Mouse (Mus musculus) left cerebral cortex, adult 2 months (tissue): ENCODE data around the gene Itpk1. TPM values are rescaled to one million over a fixed set of nuclear protein-coding genes. Genes with fewer than 3 reads are reported as not detected.

Experiments used
- DNase-seq, 2 experiments: peaks; one replicate each; pipeline ENCODE4 v3.0.0; 2021 to 2022; ENCODE audit warnings: low spot score in 2 of 2, mixed read lengths in 1 of 2; ENCODE audit errors: extremely low spot score in 1 of 2
- H3K27ac ChIP-seq: fragments of 200-600 bp; 2 replicates; pipeline ENCODE4 v1.8.1; 2022
- H3K4me3 ChIP-seq: fragments of 200-600 bp; 2 replicates; pipeline ENCODE4 v1.8.1; 2022
- CTCF ChIP-seq: fragments of 200-600 bp; IDR thresholded peaks from 2 replicates; pipeline ENCODE4 v1.8.1; 2022; ENCODE audit warnings: antibody characterized with exemption, mild to moderate bottlenecking, moderate library complexity
- intact Hi-C: fragments of 180-260 bp; cut with DNase I; formaldehyde crosslinking; loops from one replicate; pipeline ENCODE4 v1.15.1; 2025
- total RNA-seq, 2 experiments: library from RNA; stranded (reverse); gene quantifications; 2 replicates each; pipeline ENCODE4 v1.2.3; 2021

The Itpk1 gene
- total RNA-seq, 2 experiments from 2014 or later = 52.3 to 54.9 TPM

GRCm38 (mm10) chr12:102684720-102685386 lies 19.9 kb downstream of the Itpk1 start:
- no peak for TF ChIP-seq CTCF
- intact Hi-C loops = no loop called here
- Histone ChIP-seq H3K4me3 (no peak overlapping the region), H3K27ac (no peak overlapping the region)
- DNase-seq = no peak

GRCm38 (mm10) chr12:102683979-102684378 lies 20.8 kb downstream of the Itpk1 start:
- Histone ChIP-seq H3K27ac (no peak overlapping the region), H3K4me3 (no peak overlapping the region)
- TF ChIP-seq CTCF = no peak
- intact Hi-C loops = no loop called here
- peak in 1 of 2 experiments; percentile 41 for DNase-seq

- TF ChIP-seq CTCF = no peak
- no peak for DNase-seq
- intact Hi-C loops = no loop called here
- no peak overlapping the region for H3K4me3 ChIP-seq
- H3K27ac ChIP-seq = no peak overlapping the region
These were observed 21.3 kb downstream of the Itpk1 start for GRCm38 (mm10) chr12:102683438-102683837.

- DNase-seq = no peak
- intact Hi-C loops = no loop called here
- Histone ChIP-seq H3K27ac (no peak overlapping the region), H3K4me3 (no peak overlapping the region)
- TF ChIP-seq CTCF = no peak
These were observed 21.9 kb downstream of the Itpk1 start for GRCm38 (mm10) chr12:102682722-102683299.

GRCm38 (mm10) chr12:102682085-102682484 lies 22.6 kb downstream of the Itpk1 start:
- H3K27ac ChIP-seq = no peak overlapping the region
- TF ChIP-seq CTCF = no peak
- intact Hi-C loops = no loop called here
- H3K4me3 ChIP-seq = no peak overlapping the region
- no peak for DNase-seq

- TF ChIP-seq CTCF = peak; percentile 26
- H3K4me3 ChIP-seq = no peak overlapping the region
- intact Hi-C loops = no loop called here
These were observed 23.1 kb downstream of the Itpk1 start for GRCm38 (mm10) chr12:102681590-102681989.

GRCm38 (mm10) chr12:102678820-102679219 lies 25.9 kb downstream of the Itpk1 start:
- intact Hi-C loops = no loop called here
- Histone ChIP-seq H3K4me3 (no peak overlapping the region), H3K27ac (peak overlapping the region; percentile 24; the same call in 1 of the 2 replicates)
- TF ChIP-seq CTCF = no peak
- DNase-seq = no peak

More at GRCm38 (mm10) chr12:102681590-102681989, 23.1 kb downstream of the Itpk1 start:
- H3K27ac ChIP-seq = no peak overlapping the region
- no peak for DNase-seq

- no peak overlapping the region for H3K27ac ChIP-seq
- no peak for TF ChIP-seq CTCF
- no peak for DNase-seq
- no peak overlapping the region for H3K4me3 ChIP-seq
- intact Hi-C loops = no loop called here
These were observed 27.6 kb downstream of the Itpk1 start for GRCm38 (mm10) chr12:102677089-102677488.

GRCm38 (mm10) chr12:102674556-102674955 lies 30.2 kb downstream of the Itpk1 start:
- intact Hi-C loops = no loop called here
- TF ChIP-seq CTCF = no peak
- no peak for DNase-seq
- Histone ChIP-seq H3K4me3 (no peak overlapping the region), H3K27ac (no peak overlapping the region)

GRCm38 (mm10) chr12:102674123-102674522 lies 30.6 kb downstream of the Itpk1 start:
- H3K27ac ChIP-seq = peak overlapping the region; percentile 19; the same call in 1 of the 2 replicates
- H3K4me3 ChIP-seq = no peak overlapping the region
- peak in 1 of 2 experiments; percentile 36 for DNase-seq
- intact Hi-C loops = no loop called here
- TF ChIP-seq CTCF = no peak

- intact Hi-C loops = no loop called here
- TF ChIP-seq CTCF = no peak
- Histone ChIP-seq H3K4me3 (no peak overlapping the region), H3K27ac (no peak overlapping the region)
- DNase-seq = no peak
These were observed 31.6 kb downstream of the Itpk1 start for GRCm38 (mm10) chr12:102672857-102673839.

- TF ChIP-seq CTCF = no peak
- no peak for DNase-seq
- no peak overlapping the region for H3K4me3 ChIP-seq
- intact Hi-C loops = no loop called here
- H3K27ac ChIP-seq = no peak overlapping the region
These were observed 32.6 kb downstream of the Itpk1 start for GRCm38 (mm10) chr12:102672176-102672575.
